ENCODE assay signal across 17 mouse cellular contexts in the genomic region with DNA sequence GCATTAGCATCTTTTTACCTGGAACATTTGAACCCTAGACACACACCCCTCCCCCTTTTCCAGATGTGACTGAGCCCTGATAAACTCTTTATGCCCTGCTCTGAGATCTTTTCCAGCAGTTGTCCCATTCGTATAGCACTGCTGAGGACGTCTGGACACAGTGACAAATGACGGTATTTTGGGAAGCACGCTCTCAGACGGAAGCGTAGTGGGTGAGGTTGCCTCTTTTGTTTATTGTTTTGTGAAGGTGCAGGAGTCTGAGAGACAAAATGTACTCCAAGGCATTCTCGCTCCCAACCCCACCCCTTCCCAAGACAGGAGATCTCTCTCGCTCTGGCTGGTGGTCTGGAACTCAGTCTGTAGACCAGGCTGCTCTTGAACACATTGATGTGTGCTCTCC.
DNase-seq lines count a peak whose midpoint lies in the region; TF ChIP-seq lines count a peak whose summit lies in the region.
"Had no signal": no experiment of that assay in that cellular context is flagged by ENCODE, and none has a peak within 500 bp of the region (broad histone marks: within the 10 kb centered on the region; RNA-seq: fewer than 3 reads in every experiment).

No protein-coding gene starts in this region.

- H3K4me3 ChIP-seq in gastrocnemius, adult 2 months, result peak overlapping the region; percentile 11; the same call in 1 of the 2 replicates
- H3K4me3 ChIP-seq: embryonic facial prominence, embryonic 12.5 days; erythroblast, embryonic 14.5 days; forebrain, embryonic 15.5 days; heart, embryonic 15.5 days; limb, embryonic 10.5 days; neural tube, embryonic 13.5 days; stomach, embryonic 15.5 days had no signal

- peak overlapping the region; percentile 63 for H3K27ac ChIP-seq in gastrocnemius, adult 2 months
- H3K27ac ChIP-seq: embryonic facial prominence, embryonic 12.5 days; forebrain, embryonic 15.5 days; heart, embryonic 15.5 days; limb, embryonic 10.5 days; neural tube, embryonic 13.5 days; stomach, embryonic 15.5 days had no signal

- peak; percentile 17 for DNase-seq in gastrocnemius, adult 2 months
- DNase-seq in gastrocnemius, postnatal 36 days, result no peak
- peak; percentile 19 for DNase-seq in kidney, adult 18-20 months
- DNase-seq in kidney, postnatal 4 days, result no peak
- DNase-seq in kidney, postnatal 14 days, result peak; percentile 57
- peak; percentile 46 for DNase-seq in lung, postnatal 36 days
- DNase-seq in spleen, postnatal 36 days (ENCODE audit: low spot score in 2 of 2), result no peak
- DNase-seq: cerebellum, adult 9-10 months; midbrain, embryonic 14.5 days; thymus, adult 18-20 months had no signal

- TF ChIP-seq CTCF in gastrocnemius, adult 2 months (IDR thresholded peaks at IDR 0.05), result no peak

- intact Hi-C loops in gastrocnemius, adult 2 months (cut with DNase I), result no loop called here
- intact Hi-C loops in gastrocnemius, postnatal 36 days (cut with DNase I), result no loop called here

Comparison
In these comparisons a context has a peak if more than half of its experiments do, and no peak if none do; other contexts are left out.
1. DNase-seq: peak in gastrocnemius, adult 2 months (single experiment), kidney, adult 18-20 months (single experiment), kidney, postnatal 14 days (single experiment) and lung, postnatal 36 days (single experiment); none in gastrocnemius, postnatal 36 days (0 of 2), kidney, postnatal 4 days (0 of 2) and spleen, postnatal 36 days (0 of 2).